Mouse (Mus musculus): Measurements from ENCODE around the gene Hs2st1.

- TF ChIP-seq CTCF (IDR thresholded peaks at IDR 0.05; ENCODE audit: extremely low read depth, insufficient read depth, low read length) (no peak), POLR2A (IDR thresholded peaks at IDR 0.05; ENCODE audit: extremely low read depth, insufficient read depth, low read length) (no peak)
These were observed 132.0 kb downstream of the Hs2st1 start for GRCm38 (mm10) chr3:144437871-144438398.
